Mouse (Mus musculus) MEL (cell line): ENCODE results near the gene Ctnnd2.

Experiments
- CTCF ChIP-seq, 3 experiments: IDR thresholded peaks in 2 of 3; conservative IDR thresholded peaks in 1 of 3; 2 replicates each; pipeline ENCODE4 v1.5.1; 2011 to 2012; ENCODE audit warnings: low read length in 3 of 3, low read depth in 2 of 3, mild to moderate bottlenecking in 2 of 3, improper control_type of control experiment in 1 of 3, inconsistent platforms in 1 of 3, mixed read lengths in 1 of 3, moderate library complexity in 1 of 3; ENCODE audit not compliant: control insufficient read depth in 1 of 3, insufficient read depth in 1 of 3, poor library complexity in 1 of 3, severe bottlenecking in 1 of 3
- GATA1 ChIP-seq: IDR thresholded peaks from 2 replicates; pipeline ENCODE4 v1.6.1; 2011; ENCODE audit warnings: low read depth, low read length, improper control_type of control experiment
- HCFC1 ChIP-seq: IDR thresholded peaks from 2 replicates; pipeline ENCODE4 v1.6.1; 2012; ENCODE audit warnings: low read depth, mild to moderate bottlenecking, inconsistent platforms, low read length, improper control_type of control experiment, moderate library complexity
- JUND ChIP-seq: IDR thresholded peaks from 2 replicates; pipeline ENCODE4 v1.6.1; 2011; ENCODE audit warnings: low read depth, mild to moderate bottlenecking, improper control_type of control experiment, low read length
- MAFK ChIP-seq: IDR thresholded peaks from 2 replicates; pipeline ENCODE4 v1.6.1; 2011; ENCODE audit warnings: low read depth, mild to moderate bottlenecking, low read length, improper control_type of control experiment, borderline replicate concordance
- NELFE ChIP-seq: IDR thresholded peaks from 2 replicates; pipeline ENCODE4 v1.6.1; 2011; ENCODE audit warnings: low read depth, low read length, improper control_type of control experiment
- POLR2A ChIP-seq, 2 experiments: IDR thresholded peaks; 2 replicates each; pipeline ENCODE4 v1.6.1; 2011 to 2012; ENCODE audit warnings: low read length in 2 of 2, mild to moderate bottlenecking in 2 of 2, control low read depth in 1 of 2, improper control_type of control experiment in 1 of 2, low read depth in 1 of 2, moderate library complexity in 1 of 2; ENCODE audit not compliant: control insufficient read depth in 1 of 2, insufficient read depth in 1 of 2, poor library complexity in 1 of 2
- SIN3A ChIP-seq: IDR thresholded peaks from 2 replicates; pipeline ENCODE4 v1.6.1; 2012; ENCODE audit warnings: low read length, improper control_type of control experiment, inconsistent platforms
- ZC3H11A ChIP-seq: IDR thresholded peaks from 2 replicates; pipeline ENCODE4 v1.6.1; 2012; ENCODE audit warnings: low read depth, mild to moderate bottlenecking, inconsistent platforms, low read length, improper control_type of control experiment
- ZNF384 ChIP-seq: IDR thresholded peaks from 2 replicates; pipeline ENCODE4 v1.6.1; 2012; ENCODE audit warnings: low read depth, mild to moderate bottlenecking, inconsistent platforms, low read length, improper control_type of control experiment

DNA sequence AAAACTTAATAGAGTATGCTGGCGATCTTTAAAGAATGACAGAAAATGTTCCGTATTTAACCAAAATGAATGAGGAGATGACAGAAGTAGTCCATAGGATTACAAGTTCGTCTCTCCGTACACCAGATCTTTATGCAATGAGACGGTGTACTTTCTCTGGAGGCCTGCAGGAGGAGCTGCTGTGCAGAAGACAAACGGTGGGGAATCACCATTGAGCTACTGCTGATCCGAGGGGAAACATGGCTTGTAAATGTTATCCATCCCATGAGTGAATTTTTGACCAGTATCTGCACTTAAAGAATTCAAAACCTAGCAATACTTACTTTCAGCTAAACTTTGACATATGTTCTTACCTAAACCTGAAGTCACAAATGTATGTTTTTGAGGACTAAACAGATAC lies 755.2 kb downstream of the Ctnnd2 start:
- TF ChIP-seq POLR2A (IDR thresholded peaks at IDR 0.05; ENCODE audit: control insufficient read depth in 1 of 2, insufficient read depth in 1 of 2, low read depth in 1 of 2, low read length in 2 of 2, poor library complexity in 1 of 2), result no peak
- no peak for TF ChIP-seq ZC3H11A
- no peak for TF ChIP-seq NELFE
- no peak for TF ChIP-seq GATA1
- peak; percentile 23 to 40 (median 33); a peak in 5 of 6 replicates for TF ChIP-seq CTCF (IDR thresholded peaks at IDR 0.05 in 2 of 3, conservative IDR thresholded peaks at IDR 0.05 in 1 of 3; ENCODE audit: control insufficient read depth in 1 of 3, insufficient read depth in 1 of 3, low read depth in 2 of 3, low read length in 3 of 3, poor library complexity in 1 of 3, severe bottlenecking in 1 of 3)
- no peak for TF ChIP-seq JUND
- no peak for TF ChIP-seq SIN3A
- no peak for TF ChIP-seq HCFC1
- no peak for TF ChIP-seq ZNF384
- no peak for TF ChIP-seq MAFK
